Mouse (Mus musculus): ENCODE results near the gene Gm20741.

DNA sequence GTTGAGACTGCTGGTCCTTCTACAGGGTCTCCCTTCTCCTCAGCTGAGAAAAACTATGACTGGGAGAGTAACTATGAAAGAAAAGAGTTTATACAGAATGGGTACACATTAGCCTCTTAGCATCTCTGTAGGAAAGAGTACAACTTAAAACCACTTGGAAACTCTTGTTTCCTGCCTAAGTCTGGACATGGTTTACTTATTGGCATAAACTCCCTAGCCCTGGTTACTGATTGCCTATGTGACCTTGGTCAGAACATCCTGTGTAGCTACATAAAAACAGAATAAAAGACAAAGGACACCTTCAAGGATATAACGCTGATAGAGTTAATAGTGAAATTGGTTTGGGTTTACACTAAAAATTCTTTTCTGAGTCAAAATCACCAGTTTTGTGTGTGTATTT, 35.3 kb upstream of the Gm20741 start:
- TF ChIP-seq CTCF (IDR thresholded peaks at IDR 0.05 in 2 of 3, conservative IDR thresholded peaks at IDR 0.05 in 1 of 3; ENCODE audit: control insufficient read depth in 1 of 3, insufficient read depth in 1 of 3, low read depth in 2 of 3, low read length in 3 of 3, poor library complexity in 1 of 3, severe bottlenecking in 1 of 3) (no peak), SIN3A (IDR thresholded peaks at IDR 0.05; ENCODE audit: low read length) (no peak), ZNF384 (IDR thresholded peaks at IDR 0.05; ENCODE audit: low read depth, low read length) (no peak), TCF12 (IDR thresholded peaks at IDR 0.05; ENCODE audit: low read depth, low read length) (no peak), POLR2A (IDR thresholded peaks at IDR 0.05; ENCODE audit: control insufficient read depth in 1 of 2, insufficient read depth in 1 of 2, low read depth in 1 of 2, low read length in 2 of 2, poor library complexity in 1 of 2) (no peak)

Measured in MEL (cell line).